Mouse (Mus musculus): ENCODE measurements around the gene Rcor2.

Gene Rcor2

GRCm38 (mm10) chr19:7265478-7266191 is 1.5 kb upstream of the Rcor2 start:
- peak; percentile 95 for DNase-seq

DNA sequence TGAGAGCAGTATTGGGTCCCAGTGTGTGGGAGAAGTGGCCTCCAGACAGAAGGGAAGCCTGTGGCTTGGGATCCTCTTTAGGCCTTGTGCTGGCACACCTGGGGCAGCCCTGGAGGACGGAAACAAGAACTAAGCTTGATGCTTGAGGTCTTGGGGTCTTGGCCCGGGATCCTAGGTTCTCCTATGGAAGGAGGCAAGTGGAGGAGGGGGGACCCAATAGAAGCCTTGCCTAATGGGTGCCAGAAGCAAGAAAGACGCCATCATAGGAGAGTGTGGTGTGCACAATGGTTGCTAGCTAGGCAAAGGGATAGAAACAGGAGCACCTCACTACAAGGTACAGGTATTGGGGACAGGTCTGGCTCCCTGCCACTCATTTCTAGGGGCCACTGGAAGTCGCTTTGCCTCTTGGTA is 699 bp upstream of the Rcor2 start:
- peak; percentile 92 for DNase-seq

GRCm38 (mm10) chr19:7267781-7268721 is 926 bp downstream of the Rcor2 start:
- peak; percentile 99 for DNase-seq

GRCm38 (mm10) chr19:7268722-7269090 is 1.6 kb downstream of the Rcor2 start:
- peak; percentile 97 for DNase-seq

DNA sequence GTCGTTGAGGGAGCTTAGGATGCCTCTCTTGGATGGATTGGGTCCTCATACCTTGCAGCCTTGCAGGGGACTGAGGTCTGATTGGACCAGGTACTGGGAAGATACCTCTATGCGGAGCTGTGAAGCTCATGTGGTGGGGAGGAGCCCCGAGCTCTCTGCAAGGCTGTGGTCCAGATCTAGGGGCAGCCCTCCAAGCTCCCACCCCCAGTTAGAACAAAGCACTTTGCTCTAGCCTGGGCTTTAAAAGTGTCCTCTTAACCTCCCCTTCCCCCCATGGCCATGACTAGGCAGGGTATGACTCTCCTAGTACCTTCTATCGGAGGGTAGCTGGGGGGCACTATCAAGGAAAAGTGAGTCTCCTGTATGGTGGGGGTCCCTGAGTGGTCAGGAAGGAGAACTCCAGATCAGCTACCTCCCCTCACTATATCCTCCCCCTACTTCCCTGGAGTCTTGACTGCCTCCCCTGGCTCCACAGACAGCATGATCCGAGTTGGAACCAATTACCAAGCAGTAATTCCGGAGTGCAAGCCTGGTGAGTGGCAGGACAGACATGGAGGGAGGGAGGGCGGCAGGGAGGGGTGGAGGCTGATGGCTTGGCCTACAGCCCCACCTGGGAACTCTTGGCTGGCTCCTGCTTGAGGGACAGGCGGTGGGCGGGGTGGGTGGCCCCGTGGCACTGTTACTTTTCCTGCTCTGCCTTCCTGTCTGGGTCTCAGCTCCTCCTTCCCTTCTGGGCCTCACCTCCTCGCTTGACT is 2.3 kb downstream of the Rcor2 start:
- DNase-seq = peak; percentile 95

DNA sequence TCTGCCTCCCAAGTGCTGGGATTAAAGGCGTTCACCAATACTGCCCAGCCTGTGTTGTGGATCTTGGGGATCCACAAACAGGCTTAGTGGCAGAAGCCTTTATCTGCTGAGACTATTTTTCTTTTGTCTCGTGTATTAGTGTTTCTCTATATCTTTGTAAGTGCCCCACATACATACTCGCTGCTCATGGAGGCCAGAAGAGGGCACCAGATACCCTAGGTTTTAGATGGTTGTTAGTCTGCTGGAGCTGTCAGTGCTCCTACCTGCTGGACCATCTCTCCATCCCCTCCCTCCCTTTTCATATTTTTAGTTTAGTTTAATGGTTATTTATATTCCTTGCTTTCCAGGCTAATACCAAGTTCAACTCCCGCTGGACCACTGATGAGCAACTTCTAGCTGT is 6.4 kb downstream of the Rcor2 start:
- no peak for DNase-seq

DNA sequence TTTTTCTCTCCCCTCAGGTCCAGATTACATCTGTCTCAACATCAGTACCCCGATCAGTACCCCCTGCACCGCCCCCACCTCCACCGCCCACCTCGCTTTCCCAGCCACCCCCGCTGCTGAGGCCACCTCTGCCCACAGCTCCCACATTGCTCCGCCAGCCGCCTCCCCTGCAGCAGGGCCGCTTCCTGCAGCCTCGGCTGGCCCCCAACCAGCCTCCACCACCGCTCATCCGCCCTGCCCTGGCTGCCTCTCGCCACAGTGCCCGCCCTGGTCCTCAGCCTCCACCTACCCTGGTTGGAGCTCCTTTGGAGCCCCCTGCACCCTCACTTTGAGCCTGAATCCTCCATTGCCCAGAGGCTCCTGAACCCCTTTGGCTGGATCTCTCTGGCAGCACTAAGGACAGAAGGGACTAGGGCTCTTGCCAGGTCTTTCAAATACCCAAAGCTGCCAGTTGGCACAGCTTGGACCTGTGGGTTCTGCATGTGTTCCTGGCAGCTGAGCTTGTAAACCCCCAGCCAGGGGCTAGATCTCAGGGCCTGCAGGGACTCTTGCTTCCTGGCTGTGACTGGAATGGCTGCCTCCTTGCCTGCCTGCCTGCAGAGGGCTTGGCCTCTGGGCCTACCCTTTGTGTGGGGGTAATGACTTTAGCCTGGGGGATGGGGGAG is 7.3 kb downstream of the Rcor2 start:
- peak; percentile 97 for DNase-seq

DNA sequence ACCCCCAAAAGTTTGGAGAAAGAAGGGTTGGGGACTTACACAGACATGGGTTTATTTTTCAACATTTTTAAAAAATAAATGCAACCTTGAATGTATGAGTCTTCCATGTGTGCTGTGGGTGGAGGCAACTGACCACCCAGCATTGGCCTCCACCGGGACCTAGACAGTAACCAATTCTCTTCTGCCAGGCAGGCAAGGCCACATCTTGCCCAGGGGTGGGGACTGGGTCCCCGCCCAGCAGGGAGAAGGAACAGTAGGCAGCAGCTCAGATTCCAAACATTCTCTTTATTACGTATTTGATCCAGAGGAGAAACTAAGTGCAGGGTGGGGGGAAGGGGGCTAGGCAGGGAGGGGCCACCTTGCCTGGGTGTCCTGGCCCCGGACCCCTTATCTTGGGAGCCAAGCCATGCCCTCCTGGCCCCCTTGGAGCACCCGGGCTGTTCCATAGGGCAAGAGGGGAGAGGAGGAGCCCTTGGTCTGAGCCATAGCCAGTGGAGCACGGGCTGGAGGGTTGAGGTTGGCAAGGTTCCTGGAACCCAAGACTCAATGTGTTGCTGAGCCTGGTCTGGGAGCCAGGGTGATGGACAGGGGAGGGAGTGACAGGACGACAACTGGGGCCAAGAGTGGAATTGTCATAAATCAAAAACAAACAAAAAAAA is 8.1 kb downstream of the Rcor2 start:
- peak; percentile 93 for DNase-seq

GRCm38 (mm10) chr19:7276053-7276659 is 9.0 kb downstream of the Rcor2 start:
- no peak for DNase-seq

DNA sequence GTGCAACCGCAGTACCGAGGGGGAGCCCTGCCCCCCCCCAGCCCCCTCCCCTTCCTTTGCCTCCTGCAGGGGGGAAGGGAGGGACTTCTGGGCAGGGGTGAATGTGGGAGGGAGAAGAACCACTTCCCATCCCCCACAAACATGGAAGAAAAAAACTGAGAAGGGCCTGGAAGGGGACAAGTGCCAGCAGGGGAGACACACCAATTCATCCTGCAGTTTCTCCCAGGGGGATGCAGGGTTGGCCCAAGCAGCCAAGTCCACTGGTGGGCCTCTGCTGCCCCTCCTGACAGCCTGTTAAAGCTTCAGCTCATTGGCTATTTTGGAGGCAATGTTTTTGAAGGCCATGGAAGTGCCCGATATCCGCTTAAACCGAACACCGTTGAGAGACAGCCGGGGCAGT is 9.7 kb downstream of the Rcor2 start:
- no peak for DNase-seq

- DNase-seq = peak; percentile 94
Measured at GRCm38 (mm10) chr19:7278200-7278906, 11.2 kb downstream of the Rcor2 start.

- DNase-seq = peak; percentile 98
Measured at GRCm38 (mm10) chr19:7279114-7279513, 12.0 kb downstream of the Rcor2 start.

DNA sequence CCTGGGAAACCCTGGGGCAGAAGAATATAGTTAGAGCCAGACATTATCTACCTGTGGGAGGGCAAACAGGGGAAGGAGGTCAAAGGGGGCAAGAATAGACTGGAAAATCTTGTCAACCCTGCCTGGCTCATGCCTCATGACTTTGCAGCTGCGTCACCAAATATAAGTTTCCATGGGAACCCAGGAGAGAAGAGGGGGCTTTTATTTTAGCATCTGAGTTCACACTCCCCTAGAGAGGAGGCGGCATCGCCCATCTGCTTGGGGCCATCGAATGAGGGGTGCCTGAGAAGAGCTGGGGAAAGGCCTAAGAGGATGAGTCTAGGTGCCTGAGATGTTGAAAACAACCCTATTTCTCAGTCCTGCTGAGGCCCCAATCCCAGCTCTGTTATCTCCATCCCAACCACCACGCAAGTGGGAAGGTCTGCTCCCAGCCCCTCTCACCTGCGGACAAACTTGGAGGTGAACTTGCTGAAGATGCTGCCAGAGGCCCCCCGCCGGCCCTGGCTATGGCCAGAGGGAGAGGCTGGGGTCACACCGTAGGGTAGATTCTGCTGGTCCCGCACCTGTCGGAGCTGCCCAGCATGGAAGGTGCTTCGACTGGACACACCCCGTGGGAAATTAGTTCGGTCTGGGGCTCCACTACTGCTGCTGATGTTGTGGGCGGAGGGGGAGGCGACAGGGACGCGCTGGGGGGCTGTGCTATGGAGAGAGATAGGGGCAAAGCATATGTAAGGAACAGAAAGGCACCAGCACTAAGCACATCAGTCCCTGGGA is 13.6 kb downstream of the Rcor2 start:
- peak; percentile 94 for DNase-seq

DNA sequence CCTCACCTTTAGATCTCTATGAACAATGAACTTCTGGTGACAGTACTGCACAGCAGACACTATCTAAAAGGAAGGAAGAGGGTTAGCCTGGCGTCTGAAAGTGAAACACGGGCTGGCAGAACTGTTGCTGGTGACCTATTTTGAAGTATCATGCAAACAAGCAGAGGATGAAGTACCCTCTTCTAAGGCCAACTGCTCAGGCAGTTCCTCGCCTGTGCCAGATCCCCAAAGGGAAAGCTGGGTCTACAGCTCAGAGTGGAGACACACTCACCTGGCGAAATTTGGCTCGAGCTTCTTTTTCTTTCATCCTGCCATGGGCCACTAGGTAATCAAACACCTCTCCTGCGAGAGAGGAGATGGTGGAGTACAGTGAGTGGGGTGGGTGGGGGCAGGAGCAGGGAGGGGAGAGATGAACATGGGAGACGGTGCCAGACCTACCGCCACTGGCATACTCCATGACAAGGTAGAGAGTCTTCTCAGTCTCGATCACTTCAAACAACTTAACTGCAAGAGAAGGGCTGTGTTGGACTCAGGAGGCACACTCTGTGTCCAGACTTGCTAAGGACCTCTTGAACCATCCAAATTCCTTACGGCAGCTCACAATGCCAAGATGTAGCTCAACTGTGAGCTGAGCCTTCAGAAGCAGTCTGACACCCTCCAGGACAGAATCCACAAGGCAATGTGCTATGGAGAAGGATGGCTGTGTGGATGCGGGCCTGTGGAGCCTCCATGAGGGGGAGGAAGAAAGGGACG is 19.6 kb downstream of the Rcor2 start:
- DNase-seq = no peak

- no peak for DNase-seq
Measured at GRCm38 (mm10) chr19:7288288-7288687, 21.2 kb downstream of the Rcor2 start.

DNA sequence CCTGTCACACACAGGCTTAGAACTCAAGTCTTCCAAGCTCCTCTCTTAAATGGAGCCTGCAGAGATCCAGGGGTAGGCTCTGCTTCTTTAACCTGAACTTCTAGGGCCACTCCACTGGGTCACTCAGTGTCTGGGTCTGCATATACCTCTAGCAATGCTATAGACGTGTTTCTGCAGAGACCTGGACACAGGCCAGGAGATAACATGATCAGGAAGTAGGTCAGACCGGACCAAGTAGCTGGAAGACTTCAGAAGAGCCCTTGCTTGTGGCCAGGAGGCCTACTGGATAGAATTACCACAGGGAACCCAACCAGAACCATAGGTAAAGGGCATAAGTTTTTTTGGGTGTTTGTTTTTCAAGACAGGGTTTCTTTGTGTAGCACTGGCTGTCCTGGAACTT is 22.6 kb downstream of the Rcor2 start:
- DNase-seq = no peak

- DNase-seq = no peak
Measured at GRCm38 (mm10) chr19:7291958-7292709, 25.0 kb downstream of the Rcor2 start.

DNA sequence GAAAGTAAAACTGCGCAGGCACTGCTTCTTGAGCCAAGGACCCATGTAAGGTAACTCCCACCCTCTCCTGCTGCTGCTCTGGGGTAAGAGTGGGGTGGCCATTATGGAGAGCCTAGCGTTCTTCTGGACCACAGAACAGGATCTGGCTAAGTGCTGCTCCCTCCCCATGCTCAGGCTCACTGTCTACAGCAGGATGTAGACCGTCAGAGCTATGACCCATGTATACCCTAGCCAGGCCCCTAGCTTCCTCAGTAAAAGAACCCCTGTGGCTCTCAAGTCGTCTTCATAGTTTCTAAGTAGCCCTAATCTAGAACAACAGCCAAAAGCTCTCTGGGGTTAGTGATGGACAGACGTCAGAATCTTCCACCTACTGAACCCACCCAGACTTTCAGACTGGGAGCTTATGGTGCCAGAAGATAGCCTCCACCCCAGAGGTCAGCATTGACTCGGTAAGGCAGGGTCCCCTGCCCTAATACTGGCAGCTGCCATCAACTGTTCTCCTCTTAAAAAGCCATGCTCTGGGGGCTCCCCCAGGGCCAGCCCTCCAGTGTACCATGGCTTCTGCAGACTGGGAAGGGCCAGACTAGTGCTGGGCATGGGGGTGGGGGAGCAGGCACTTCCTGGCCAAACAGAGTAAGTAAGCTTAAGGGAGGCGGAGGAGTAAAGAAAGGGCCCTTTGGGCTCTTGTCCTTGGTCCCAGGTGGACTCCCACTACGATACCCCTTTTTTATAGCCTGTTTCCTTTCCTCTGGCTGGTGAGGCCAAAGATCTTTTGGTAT is 27.2 kb downstream of the Rcor2 start:
- DNase-seq = no peak

Measured in heart, adult 11 months (tissue).